Mouse (Mus musculus): ENCODE results near the gene Stk32c. TPM values are rescaled to one million over a fixed set of nuclear protein-coding genes. Genes with fewer than 3 reads are reported as not detected.

Gene Stk32c
- polyA plus RNA-seq (2017; shearing (Covaris generic)) = 0.56 TPM

GRCm38 (mm10) chr7:139212754-139213745 is at the start of gene Stk32c, which contains the start of gene Lrrc27:
Gene Stk32c, minus strand, starts transcription at chr7:139213307.
Gene Lrrc27, plus strand, starts transcription at chr7:139212988.

GRCm38 (mm10) chr7:139247881-139248614 is 34.9 kb upstream of the Stk32c start, which contains the start of gene Pwwp2b:
Gene Pwwp2b, plus strand, starts transcription at chr7:139248482.

GRCm38 (mm10) chr7:139085629-139086194 is 127.4 kb downstream of the Stk32c start, which contains the start of gene Dpysl4:
Gene Dpysl4, plus strand, starts transcription at chr7:139086001.

Other genes starting within 250 kb of the Stk32c start
- gene Dpysl4, start 127.3 kb downstream of the Stk32c start, polyA plus RNA-seq (2017; shearing (Covaris generic)) = not detected
- 2.4 TPM for gene Lrrc27, start 319 bp downstream of the Stk32c start, polyA plus RNA-seq (2017; shearing (Covaris generic))
- 2.6 TPM for gene Pwwp2b, start 35.2 kb upstream of the Stk32c start, polyA plus RNA-seq (2017; shearing (Covaris generic))
- gene Inpp5a, start 175.8 kb upstream of the Stk32c start, polyA plus RNA-seq (2017; shearing (Covaris generic)) = 8.7 TPM